Mouse (Mus musculus) splenic B cell, adult 2 months (primary cell): ENCODE results near the gene Igf1.

Source experiments
- DNase-seq: peaks from one replicate; pipeline ENCODE4 v3.0.0-alpha.2; 2011; ENCODE audit warnings: low read depth, low spot score
- H3K27me3 ChIP-seq: 2 replicates; pipeline ENCODE4 v1.6.1; 2012; ENCODE audit warnings: mild to moderate bottlenecking, low read length, moderate library complexity, mixed read lengths; ENCODE audit not compliant: control insufficient read depth, poor library complexity, insufficient read depth, severe bottlenecking
- H3K36me3 ChIP-seq: 2 replicates; pipeline ENCODE4 v1.6.1; 2012; ENCODE audit warnings: mild to moderate bottlenecking, low read length, moderate library complexity, mixed read lengths; ENCODE audit not compliant: control insufficient read depth, poor library complexity, insufficient read depth, severe bottlenecking

The Igf1 gene

GRCm38 (mm10) chr10:87858013-87858806 is at the start of gene Igf1:
Gene Igf1 (plus strand): TSS chr10:87858265.
- no peaks in the 10 kb centered on the region for H3K36me3 ChIP-seq
- no peak for DNase-seq
- H3K27me3 ChIP-seq: no peaks in the 10 kb centered on the region

GRCm38 (mm10) chr10:87812157-87813072 is 45.6 kb upstream of the Igf1 start:
- Histone ChIP-seq H3K27me3 (no peaks in the 10 kb centered on the region), H3K36me3 (no peaks in the 10 kb centered on the region)
- DNase-seq: no peak

- H3K27me3 ChIP-seq: no peaks in the 10 kb centered on the region
- DNase-seq: no peak
- no peaks in the 10 kb centered on the region for H3K36me3 ChIP-seq
These were observed 44.9 kb upstream of the Igf1 start for GRCm38 (mm10) chr10:87813073-87813590.

GRCm38 (mm10) chr10:87816861-87817260 is 41.2 kb upstream of the Igf1 start:
- no peaks in the 10 kb centered on the region for H3K36me3 ChIP-seq
- no peaks in the 10 kb centered on the region for H3K27me3 ChIP-seq
- DNase-seq: no peak

- H3K27me3 ChIP-seq: no peaks in the 10 kb centered on the region
- no peak for DNase-seq
- no peaks in the 10 kb centered on the region for H3K36me3 ChIP-seq
These were observed 40.3 kb upstream of the Igf1 start for GRCm38 (mm10) chr10:87817786-87818185.

- H3K27me3 ChIP-seq: no peaks in the 10 kb centered on the region
- H3K36me3 ChIP-seq: no peaks in the 10 kb centered on the region
- DNase-seq: no peak
These were observed 36.2 kb upstream of the Igf1 start for GRCm38 (mm10) chr10:87821906-87822305.

GRCm38 (mm10) chr10:87830012-87830411 is 28.1 kb upstream of the Igf1 start:
- Histone ChIP-seq H3K36me3 (no peaks in the 10 kb centered on the region), H3K27me3 (no peaks in the 10 kb centered on the region)
- no peak for DNase-seq

- Histone ChIP-seq H3K27me3 (no peaks in the 10 kb centered on the region), H3K36me3 (no peaks in the 10 kb centered on the region)
- DNase-seq: no peak
These were observed 27.4 kb upstream of the Igf1 start for GRCm38 (mm10) chr10:87830639-87831038.

- no peaks in the 10 kb centered on the region for H3K36me3 ChIP-seq
- no peaks in the 10 kb centered on the region for H3K27me3 ChIP-seq
- DNase-seq: no peak
These were observed 26.0 kb upstream of the Igf1 start for GRCm38 (mm10) chr10:87832101-87832500.

- no peaks in the 10 kb centered on the region for H3K27me3 ChIP-seq
- DNase-seq: no peak
These were observed 18.6 kb upstream of the Igf1 start for GRCm38 (mm10) chr10:87839454-87839853.

GRCm38 (mm10) chr10:87842501-87842900 is 15.6 kb upstream of the Igf1 start:
- no peaks in the 10 kb centered on the region for H3K27me3 ChIP-seq
- no peaks in the 10 kb centered on the region for H3K36me3 ChIP-seq
- DNase-seq: no peak

More at GRCm38 (mm10) chr10:87839454-87839853, 18.6 kb upstream of the Igf1 start:
- H3K36me3 ChIP-seq: no peaks in the 10 kb centered on the region

GRCm38 (mm10) chr10:87844917-87845552 is 13.0 kb upstream of the Igf1 start:
- Histone ChIP-seq H3K36me3 (no peaks in the 10 kb centered on the region), H3K27me3 (no peaks in the 10 kb centered on the region)
- DNase-seq: no peak

- Histone ChIP-seq H3K27me3 (no peaks in the 10 kb centered on the region), H3K36me3 (no peaks in the 10 kb centered on the region)
- DNase-seq: no peak
These were observed 10.2 kb upstream of the Igf1 start for GRCm38 (mm10) chr10:87847882-87848281.

GRCm38 (mm10) chr10:87848419-87848818 is 9.6 kb upstream of the Igf1 start:
- DNase-seq: no peak
- Histone ChIP-seq H3K36me3 (no peaks in the 10 kb centered on the region), H3K27me3 (no peaks in the 10 kb centered on the region)
